Mouse (Mus musculus): ENCODE measurements around the gene Cep72.
"Not testable (repeated sequence)": the region's sequence is repeated elsewhere in the genome, so short reads cannot be mapped to it uniquely, and the experiment has no call there.

DNA sequence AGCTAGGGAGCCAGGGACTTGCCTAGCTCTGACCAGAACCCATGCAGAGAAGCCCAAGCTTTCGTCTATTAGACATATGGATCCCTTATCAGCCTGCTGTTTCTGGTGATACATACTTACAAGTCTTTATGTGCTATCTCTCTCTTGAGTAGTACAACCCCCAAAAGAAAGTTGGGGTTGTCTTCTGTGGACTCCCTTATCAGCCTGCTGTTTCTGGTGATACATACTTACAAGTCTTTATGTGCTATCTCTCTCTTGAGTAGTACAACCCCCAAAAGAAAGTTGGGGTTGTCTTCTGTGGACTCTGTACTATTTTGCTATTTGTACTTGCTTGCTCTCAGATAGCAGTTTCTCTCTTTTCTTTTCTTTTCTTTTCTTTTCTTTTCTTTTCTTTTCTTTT lies 9.1 kb upstream of the Cep72 start:
- not testable (repeated sequence) for TF ChIP-seq CTCF (IDR thresholded peaks at IDR 0.05; ENCODE audit: low read depth, low read length); TAL1 (conservative IDR thresholded peaks at IDR 0.05; ENCODE audit: low read depth, low read length)
